In genomic region chr7:116476264-116476663, GRCm38 (mm10) we compare ENCODE assay signal across 1 mouse cellular context.
A peak's percentile ranks its signal among the peaks of the same experiment; 100 is the strongest.
TF ChIP-seq lines count a peak whose summit lies in the region.

No protein-coding gene starts in this region.

TF ChIP-seq in CH12.LX, 34 proteins besides CTCF, POLR2A, EP300 and RAD21 (continued from another document):
- TF ChIP-seq JUN (IDR thresholded peaks at IDR 0.05; ENCODE audit: insufficient read depth, low read depth, low read length), result no peak; the same call in 1 of the 2 replicates
- TF ChIP-seq ETS1 (conservative IDR thresholded peaks at IDR 0.05; ENCODE audit: low read depth, low read length), result peak; percentile 82
- TF ChIP-seq BHLHE40 (IDR thresholded peaks at IDR 0.05; ENCODE audit: low read depth, low read length), result peak; percentile 62
- TF ChIP-seq SMC3 (IDR thresholded peaks at IDR 0.05; ENCODE audit: low read depth, low read length), result no peak
- TF ChIP-seq RCOR1 (conservative IDR thresholded peaks at IDR 0.05; ENCODE audit: low read depth, low read length), result peak; percentile 42; the same call in 1 of the 2 replicates
- TF ChIP-seq UBTF (IDR thresholded peaks at IDR 0.05; ENCODE audit: low read depth, low read length), result no peak
- TF ChIP-seq ZKSCAN1 (IDR thresholded peaks at IDR 0.05; ENCODE audit: borderline replicate concordance, low read depth, low read length), result no peak
- no peak for TF ChIP-seq MAX (IDR thresholded peaks at IDR 0.05; ENCODE audit: low read length)
- TF ChIP-seq ZC3H11A (IDR thresholded peaks at IDR 0.05; ENCODE audit: low read depth, low read length), result no peak
- no peak for TF ChIP-seq NRF1 (IDR thresholded peaks at IDR 0.05; ENCODE audit: low read depth, low read length)
- no peak for TF ChIP-seq TBP (conservative IDR thresholded peaks at IDR 0.05; ENCODE audit: low read depth, low read length)
- no peak for TF ChIP-seq NELFE (IDR thresholded peaks at IDR 0.05; ENCODE audit: low read depth, low read length)
- no peak for TF ChIP-seq TCF12 (IDR thresholded peaks at IDR 0.05; ENCODE audit: low read depth, low read length)
- no peak for TF ChIP-seq GABPA (IDR thresholded peaks at IDR 0.05; ENCODE audit: insufficient replicate concordance, low read depth, low read length)
- TF ChIP-seq ZMIZ1 (IDR thresholded peaks at IDR 0.05; ENCODE audit: low read depth, low read length), result no peak
- TF ChIP-seq E2F4 (IDR thresholded peaks at IDR 0.05; ENCODE audit: insufficient replicate concordance, low read depth, low read length), result no peak
- TF ChIP-seq USF2 (conservative IDR thresholded peaks at IDR 0.05; ENCODE audit: low read depth, low read length), result no peak
- TF ChIP-seq CHD2 (IDR thresholded peaks at IDR 0.05; ENCODE audit: low read length), result 0 out of 2 replicates have a peak, but pooled peaks have one; percentile 56
- TF ChIP-seq MEF2A (IDR thresholded peaks at IDR 0.05; ENCODE audit: borderline replicate concordance, low read depth, low read length), result 0 out of 2 replicates have a peak, but pooled peaks have one; percentile 43
- TF ChIP-seq ELF1 (IDR thresholded peaks at IDR 0.05; ENCODE audit: low read depth, low read length), result peak; percentile 43; the same call in 1 of the 2 replicates
- TF ChIP-seq USF1 (IDR thresholded peaks at IDR 0.05; ENCODE audit: low read depth, low read length), result no peak
- TF ChIP-seq JUND (conservative IDR thresholded peaks at IDR 0.05; ENCODE audit: low read depth, low read length), result peak; percentile 58
